Mouse (Mus musculus) limb, embryonic 13.5 days (tissue): ENCODE data around the gene Cideb. TPM values are rescaled to one million over a fixed set of nuclear protein-coding genes. Genes with fewer than 3 reads are reported as not detected.
A peak's percentile ranks its signal among the peaks of the same experiment; 100 is the strongest.

Experiments
- ATAC-seq: fragments of 200-750 bp; cut with Nextera tagmentation; 2 replicates; pipeline ENCODE4 v1.8.0; 2017; ENCODE audit warnings: low read depth, moderate number of reproducible peaks, moderate TSS enrichment; ENCODE audit not compliant: low FRiP score
- H3K27ac ChIP-seq: fragments of 300-500 bp; sonication (generic); 2 replicates; pipeline ENCODE4 v1.5.1; 2015; ENCODE audit warnings: inconsistent platforms, mild to moderate bottlenecking, moderate library complexity
- H3K27me3 ChIP-seq: fragments of 300-500 bp; sonication (generic); 2 replicates; pipeline ENCODE4 v1.6.1; 2015; ENCODE audit warnings: mild to moderate bottlenecking, inconsistent platforms
- H3K36me3 ChIP-seq: fragments of 300-500 bp; sonication (generic); 2 replicates; pipeline ENCODE4 v1.6.1; 2015; ENCODE audit warnings: inconsistent platforms, mild to moderate bottlenecking, moderate library complexity
- H3K4me1 ChIP-seq: fragments of 300-500 bp; sonication (generic); 2 replicates; pipeline ENCODE4 v1.6.1; 2015; ENCODE audit warnings: inconsistent platforms
- H3K4me2 ChIP-seq: fragments of 300-500 bp; sonication (generic); replicated peaks from 2 replicates; pipeline ENCODE4 v1.6.1; 2015; ENCODE audit warnings: inconsistent platforms, mild to moderate bottlenecking, moderate library complexity
- H3K4me3 ChIP-seq: fragments of 300-500 bp; sonication (generic); 2 replicates; pipeline ENCODE4 v1.5.1; 2015; ENCODE audit warnings: moderate library complexity, mild to moderate bottlenecking, inconsistent platforms
- H3K9ac ChIP-seq: fragments of 300-500 bp; sonication (generic); 2 replicates; pipeline ENCODE4 v1.6.1; 2015; ENCODE audit warnings: mild to moderate bottlenecking, inconsistent platforms
- H3K9me3 ChIP-seq: fragments of 300-500 bp; sonication (generic); 2 replicates; pipeline ENCODE4 v1.6.1; 2016; ENCODE audit warnings: inconsistent platforms
- WGBS: fragments of 180-500 bp; shearing (Covaris S2); methylation state at CpG from one replicate; pipeline ENCODE4 v1.1.7; 2015; 5-methylcytosine and 5-hydroxymethylcytosine counted together
- polyA plus RNA-seq: library from polyadenylated mRNA; unstranded; fragments of >200 nt; fragmentation: Nextera tagmentation; extraction: Ambion mirVana; gene quantifications from 2 replicates; pipeline ENCODE4 v1.2.1, GENCODE M21; 2015

The Cideb gene
- polyA plus RNA-seq = 0.45 and 0.72 TPM in 2 replicates

DNA sequence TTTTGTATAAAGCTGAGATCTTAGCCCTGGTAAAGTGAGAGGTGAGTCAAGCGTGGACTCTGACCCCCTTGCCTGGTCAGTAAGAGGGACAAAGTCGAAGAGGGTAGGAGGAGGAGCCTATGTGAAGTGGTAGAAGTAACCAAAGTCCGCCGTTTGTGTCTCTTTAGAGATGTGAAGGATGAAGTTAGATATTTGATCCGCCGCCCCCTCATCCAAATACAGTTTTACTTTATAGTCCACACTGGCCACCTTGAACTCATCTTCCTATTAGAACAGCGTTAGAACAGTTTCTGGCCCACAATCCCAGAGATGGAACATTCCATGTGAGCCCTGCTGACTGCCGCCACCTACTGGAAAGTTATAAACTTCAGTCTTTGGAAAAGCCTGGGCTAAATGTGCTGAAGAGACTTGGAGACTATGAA, at the start of gene Cideb:
Cideb (minus strand) TSS at position 96 of the 422 bp plus-strand sequence.
- Histone ChIP-seq H3K9ac (no peak within 1 kb of the TSS), H3K9me3 (no peaks in the 10 kb centered on the region), H3K4me3 (0 out of 2 replicates have a peak within 1 kb of the TSS, but pooled peaks have one; percentile 0), H3K27me3 (peaks cover 22% of the 10 kb centered on the region), H3K4me1 (peaks cover 16% of the 10 kb centered on the region), H3K4me2 (peak within 1 kb of the TSS; percentile 41), H3K36me3 (peaks cover 34% of the 10 kb centered on the region), H3K27ac (no peak within 1 kb of the TSS)
- no peak for ATAC-seq
- 22% methylated on average over 8 of the region's 8 CpGs for WGBS

GRCm38 (mm10) chr14:55795380-55796163, 37.3 kb upstream of the Cideb start:
- H3K9ac ChIP-seq = no peak overlapping the region
- no peak overlapping the region for H3K27ac ChIP-seq
- ATAC-seq = no peak

GRCm38 (mm10) chr14:55793946-55794345, 35.7 kb upstream of the Cideb start:
- WGBS = 69% methylated on average over 2 of the region's 2 CpGs
- Histone ChIP-seq H3K4me2 (no peak overlapping the region), H3K36me3 (no peaks in the 10 kb centered on the region), H3K27me3 (peaks cover 16% of the 10 kb centered on the region), H3K4me3 (no peak overlapping the region), H3K9ac (no peak overlapping the region), H3K27ac (no peak overlapping the region), H3K9me3 (no peaks in the 10 kb centered on the region), H3K4me1 (no peaks in the 10 kb centered on the region; the same call in 1 of the 2 replicates)
- no peak for ATAC-seq

More at GRCm38 (mm10) chr14:55795380-55796163, 37.3 kb upstream of the Cideb start:
- Histone ChIP-seq H3K4me3 (no peak overlapping the region), H3K27me3 (no peaks in the 10 kb centered on the region), H3K36me3 (no peaks in the 10 kb centered on the region), H3K4me1 (no peaks in the 10 kb centered on the region), H3K9me3 (no peaks in the 10 kb centered on the region), H3K4me2 (no peak overlapping the region)
- WGBS = 80% methylated on average over 15 of the region's 15 CpGs

DNA sequence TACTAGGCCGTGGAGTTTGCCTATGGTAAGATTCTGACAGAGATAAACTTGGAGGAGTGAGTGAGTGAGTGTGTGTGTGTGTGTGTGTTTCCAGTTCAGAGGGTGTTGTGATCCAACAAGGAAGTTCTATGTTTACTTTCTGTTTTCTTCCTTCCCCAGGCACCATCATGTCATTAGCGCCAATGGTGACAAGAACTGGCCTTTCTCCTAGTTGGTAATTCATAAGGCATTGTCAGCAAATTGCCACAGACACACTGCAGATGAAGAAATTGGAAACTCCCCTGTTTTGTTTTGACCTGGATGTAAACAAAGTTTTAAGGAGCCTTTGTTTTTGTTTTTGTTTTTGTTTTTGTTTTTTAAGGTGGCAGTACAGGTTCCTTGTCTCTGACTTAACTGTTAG, 35.2 kb upstream of the Cideb start:
- Histone ChIP-seq H3K4me1 (peaks cover 5% of the 10 kb centered on the region), H3K9me3 (no peaks in the 10 kb centered on the region), H3K4me3 (no peak overlapping the region), H3K27me3 (peaks cover 21% of the 10 kb centered on the region), H3K9ac (no peak overlapping the region), H3K36me3 (no peaks in the 10 kb centered on the region), H3K27ac (no peak overlapping the region), H3K4me2 (no peak overlapping the region)
- no peak for ATAC-seq
- WGBS = 66% methylated on average over 2 of the region's 2 CpGs

- peak; percentile 38; the same call in 1 of the 2 replicates for ATAC-seq
- no peaks in the 10 kb centered on the region for H3K36me3 ChIP-seq
- H3K9me3 ChIP-seq = no peaks in the 10 kb centered on the region
- H3K4me1 ChIP-seq = peaks cover 17% of the 10 kb centered on the region
- peaks cover 67% of the 10 kb centered on the region for H3K27me3 ChIP-seq
- 5% methylated on average over 40 of the region's 40 CpGs for WGBS
- peak within 1 kb of the TSS; percentile 50 for H3K4me3 ChIP-seq
- peak within 1 kb of the TSS; percentile 65 for H3K9ac ChIP-seq
- peak within 1 kb of the TSS; percentile 81 for H3K4me2 ChIP-seq
- H3K27ac ChIP-seq = no peak within 1 kb of the TSS
Observed at GRCm38 (mm10) chr14:55788256-55789050, 30.2 kb upstream of the Cideb start, which contains the start of gene Ripk3. Gene Ripk3, minus strand, starts transcription at chr14:55788865.

- Histone ChIP-seq H3K9ac (no peak overlapping the region), H3K9me3 (no peaks in the 10 kb centered on the region), H3K27me3 (peaks cover 67% of the 10 kb centered on the region)
Observed at GRCm38 (mm10) chr14:55787731-55788130, 29.5 kb upstream of the Cideb start.

DNA sequence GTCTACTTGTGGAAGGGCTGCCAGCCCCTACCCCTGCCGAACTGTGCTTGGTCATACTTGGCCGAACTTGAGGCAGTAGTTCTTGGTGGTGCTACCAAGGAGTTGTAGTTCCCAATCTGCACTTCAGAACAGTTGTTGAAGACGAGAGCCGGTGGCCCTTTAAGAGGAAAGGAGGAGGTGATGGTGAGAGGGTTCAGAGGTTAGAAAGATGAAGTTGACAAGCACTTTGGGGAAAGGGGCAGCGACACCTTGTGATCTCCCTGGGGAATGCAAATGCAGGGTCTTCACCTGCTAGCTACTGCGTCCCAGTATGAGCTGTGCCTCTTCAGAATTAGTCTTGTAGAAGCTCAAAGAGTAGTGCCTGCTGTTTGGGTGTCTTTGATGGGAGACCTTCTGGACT, 26.9 kb upstream of the Cideb start:
- peaks cover 35% of the 10 kb centered on the region for H3K4me1 ChIP-seq
- WGBS = 25% methylated on average over 6 of the region's 6 CpGs
- H3K9me3 ChIP-seq = no peaks in the 10 kb centered on the region
- H3K4me2 ChIP-seq = no peak overlapping the region
- no peak overlapping the region for H3K9ac ChIP-seq
- H3K27me3 ChIP-seq = peaks cover 70% of the 10 kb centered on the region
- no peaks in the 10 kb centered on the region for H3K36me3 ChIP-seq
- H3K4me3 ChIP-seq = no peak overlapping the region
- ATAC-seq = no peak
- no peak overlapping the region for H3K27ac ChIP-seq

More at GRCm38 (mm10) chr14:55787731-55788130, 29.5 kb upstream of the Cideb start:
- 38% methylated on average over 11 of the region's 11 CpGs for WGBS
- H3K4me3 ChIP-seq = peak overlapping the region; percentile 50
- peak overlapping the region; percentile 81 for H3K4me2 ChIP-seq
- no peak overlapping the region for H3K27ac ChIP-seq
- H3K4me1 ChIP-seq = peaks cover 20% of the 10 kb centered on the region
- ATAC-seq = no peak
- H3K36me3 ChIP-seq = no peaks in the 10 kb centered on the region

DNA sequence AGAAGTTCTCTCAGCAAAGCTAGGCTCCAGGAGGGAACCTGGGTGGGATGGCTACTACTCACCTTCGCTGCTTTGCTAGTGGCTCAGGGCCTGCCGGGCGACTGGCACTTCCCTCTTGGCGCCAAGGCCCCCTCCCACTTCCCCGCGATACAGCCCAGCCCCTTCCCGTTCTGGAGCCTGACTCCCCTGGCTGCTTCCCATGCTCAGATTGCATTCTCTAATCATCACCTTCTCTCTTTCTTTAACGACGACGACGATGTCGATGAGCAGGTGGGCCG, 25.6 kb upstream of the Cideb start, which contains the start of gene Adcy4:
Adcy4 (minus strand) TSS at position 138 of the 278 bp plus-strand sequence.
- H3K36me3 ChIP-seq = peaks cover 9% of the 10 kb centered on the region; the same call in 1 of the 2 replicates
- H3K9ac ChIP-seq = peak within 1 kb of the TSS; percentile 70
- H3K27me3 ChIP-seq = peaks cover 57% of the 10 kb centered on the region
- peak within 1 kb of the TSS; percentile 58 for H3K4me3 ChIP-seq
- peak within 1 kb of the TSS; percentile 80 for H3K27ac ChIP-seq
- H3K9me3 ChIP-seq = no peaks in the 10 kb centered on the region
- 1% methylated on average over 13 of the region's 13 CpGs for WGBS
- H3K4me1 ChIP-seq = peaks cover 34% of the 10 kb centered on the region
- no peak for ATAC-seq
- peak within 1 kb of the TSS; percentile 84 for H3K4me2 ChIP-seq

DNA sequence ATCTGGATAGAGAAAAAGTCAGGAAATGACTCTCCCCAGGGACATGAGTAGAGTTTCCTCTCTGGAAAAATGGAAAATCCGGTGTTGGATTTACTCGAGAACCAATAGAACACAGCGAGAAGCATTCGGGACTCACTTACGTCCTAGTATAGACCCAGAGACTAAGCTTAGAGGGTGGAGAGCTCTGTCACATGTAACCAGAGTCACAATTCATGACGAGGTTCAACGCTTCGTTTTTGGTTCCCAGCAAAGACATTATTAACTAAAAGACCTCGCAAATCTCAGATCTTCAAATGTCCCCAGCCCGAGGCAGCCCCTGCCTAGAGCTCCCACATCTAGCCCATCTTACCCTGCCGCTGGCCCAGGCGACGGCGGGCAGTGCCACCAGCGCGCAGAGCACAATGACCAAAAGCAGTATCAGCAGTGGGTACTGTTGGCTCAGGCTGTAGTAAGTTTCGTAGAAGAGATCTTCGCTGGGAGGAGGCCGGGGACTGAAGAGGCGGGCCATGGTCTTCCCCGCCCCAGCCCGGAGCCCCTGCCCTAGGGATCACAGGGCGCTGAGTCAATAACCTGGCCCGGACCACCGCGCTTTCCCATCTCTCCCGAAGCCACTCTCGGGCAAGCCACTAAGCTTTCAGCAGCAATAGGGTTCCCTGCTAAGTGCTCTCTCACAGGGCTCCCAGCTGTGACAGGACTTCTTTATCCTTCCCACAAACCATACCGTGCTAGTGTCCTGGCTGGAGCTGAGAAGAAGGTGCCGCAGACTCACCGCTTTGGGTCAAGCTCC, 25.1 kb upstream of the Cideb start:
- under 1% methylated on average over 31 of the region's 31 CpGs for WGBS
- peak; percentile 53 for ATAC-seq
- H3K27me3 ChIP-seq = peaks cover 52% of the 10 kb centered on the region
- H3K9me3 ChIP-seq = no peaks in the 10 kb centered on the region
- H3K4me2 ChIP-seq = peak overlapping the region; percentile 84
- H3K27ac ChIP-seq = peak overlapping the region; percentile 80
- H3K36me3 ChIP-seq = peaks cover 14% of the 10 kb centered on the region; the same call in 1 of the 2 replicates
- peaks cover 29% of the 10 kb centered on the region for H3K4me1 ChIP-seq
- H3K9ac ChIP-seq = peak overlapping the region; percentile 70
- peak overlapping the region; percentile 58 for H3K4me3 ChIP-seq

DNA sequence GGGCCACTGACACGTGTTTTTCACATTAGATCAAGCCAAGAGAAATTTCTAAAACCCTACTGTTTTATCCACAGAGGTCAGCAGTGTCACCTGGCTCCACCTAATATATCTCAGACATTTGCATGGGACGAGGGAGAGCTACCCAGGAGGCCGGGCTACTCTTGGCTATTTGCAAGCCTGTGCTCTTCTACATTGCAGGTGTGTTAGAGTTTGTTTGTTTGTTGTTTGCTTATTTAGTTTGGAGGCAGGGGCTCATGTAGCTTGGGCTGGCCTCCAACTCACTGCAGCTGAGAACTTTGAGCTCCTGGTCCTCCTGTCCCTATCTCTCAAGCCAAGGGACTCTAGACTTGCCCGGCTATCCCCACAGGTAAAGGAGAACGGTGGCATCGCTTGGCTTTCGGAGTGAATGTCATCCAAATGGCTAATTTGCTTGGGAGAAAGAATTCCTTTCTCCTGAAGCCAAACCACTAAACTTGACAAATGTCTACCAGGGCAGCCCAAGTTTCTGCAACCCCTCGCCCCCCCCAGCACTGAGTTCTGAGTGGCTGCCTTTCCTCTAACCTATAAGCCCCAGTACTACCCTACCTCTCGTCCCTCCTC, 24.2 kb upstream of the Cideb start:
- Histone ChIP-seq H3K9ac (peak overlapping the region; percentile 40; the same call in 1 of the 2 replicates), H3K9me3 (no peaks in the 10 kb centered on the region), H3K27me3 (peaks cover 43% of the 10 kb centered on the region), H3K4me3 (peak overlapping the region; percentile 58), H3K36me3 (peaks cover 19% of the 10 kb centered on the region), H3K4me1 (peaks cover 22% of the 10 kb centered on the region), H3K4me2 (peak overlapping the region; percentile 84), H3K27ac (peak overlapping the region; percentile 80)
- 45% methylated on average over 9 of the region's 9 CpGs for WGBS
- ATAC-seq = no peak

GRCm38 (mm10) chr14:55781310-55781709, 23.1 kb upstream of the Cideb start:
- peak overlapping the region; percentile 24 for H3K4me3 ChIP-seq
- peaks cover 24% of the 10 kb centered on the region for H3K36me3 ChIP-seq
- H3K4me2 ChIP-seq = peak overlapping the region; percentile 84
- no peak overlapping the region for H3K27ac ChIP-seq
- H3K4me1 ChIP-seq = peaks cover 22% of the 10 kb centered on the region
- peak overlapping the region; percentile 39; the same call in 1 of the 2 replicates for H3K9ac ChIP-seq
- ATAC-seq = peak; percentile 64; the same call in 1 of the 2 replicates
- H3K27me3 ChIP-seq = peaks cover 31% of the 10 kb centered on the region
- WGBS = 14% methylated on average over 14 of the region's 14 CpGs
- no peaks in the 10 kb centered on the region for H3K9me3 ChIP-seq
